Mouse (Mus musculus) kidney, embryonic 15.5 days (tissue): Measurements from ENCODE around the gene Cwc22. TPM values are rescaled to one million over a fixed set of nuclear protein-coding genes. Genes with fewer than 3 reads are reported as not detected.

Source experiments
- ATAC-seq: fragments of 200-750 bp; cut with Nextera tagmentation; replicated peaks from 2 replicates; pipeline ENCODE4 v1.8.0; 2017; ENCODE audit warnings: moderate TSS enrichment; ENCODE audit not compliant: low FRiP score
- H3K27ac ChIP-seq: fragments of 300-500 bp; sonication (generic); 2 replicates; pipeline ENCODE4 v1.5.1; 2015; ENCODE audit warnings: mild to moderate bottlenecking, inconsistent platforms
- H3K27me3 ChIP-seq: fragments of 300-500 bp; sonication (generic); 2 replicates; pipeline ENCODE4 v1.6.1; 2015; ENCODE audit warnings: inconsistent platforms
- H3K36me3 ChIP-seq: fragments of 300-500 bp; sonication (generic); 2 replicates; pipeline ENCODE4 v1.6.1; 2015; ENCODE audit warnings: inconsistent platforms
- H3K4me1 ChIP-seq: fragments of 300-500 bp; sonication (generic); 2 replicates; pipeline ENCODE4 v1.6.1; 2015; ENCODE audit warnings: inconsistent platforms
- H3K4me2 ChIP-seq: fragments of 300-500 bp; sonication (generic); 2 replicates; pipeline ENCODE4 v1.6.1; 2015; ENCODE audit warnings: moderate library complexity, mild to moderate bottlenecking, inconsistent platforms
- H3K4me3 ChIP-seq: fragments of 300-500 bp; sonication (generic); replicated peaks from 2 replicates; pipeline ENCODE4 v1.5.1; 2015; ENCODE audit warnings: mild to moderate bottlenecking, inconsistent platforms
- H3K9ac ChIP-seq: fragments of 300-500 bp; sonication (generic); 2 replicates; pipeline ENCODE4 v1.6.1; 2015; ENCODE audit warnings: mild to moderate bottlenecking, inconsistent platforms
- H3K9me3 ChIP-seq: fragments of 300-500 bp; sonication (generic); replicated peaks from 2 replicates; pipeline ENCODE4 v1.6.1; 2016; ENCODE audit warnings: inconsistent platforms
- WGBS: fragments of 180-500 bp; shearing (Covaris S2); methylation state at CpG from one replicate; pipeline ENCODE4 v1.1.7; 2015; ENCODE audit warnings: mixed read lengths; 5-methylcytosine and 5-hydroxymethylcytosine counted together
- polyA plus RNA-seq: library from polyadenylated mRNA; unstranded; fragments of >200 nt; fragmentation: Nextera tagmentation; extraction: Ambion mirVana; gene quantifications from 2 replicates; pipeline ENCODE4 v1.2.1, GENCODE M21; 2015

The Cwc22 gene
- polyA plus RNA-seq, 1 experiment from 2014 or later: 34.8 TPM

DNA sequence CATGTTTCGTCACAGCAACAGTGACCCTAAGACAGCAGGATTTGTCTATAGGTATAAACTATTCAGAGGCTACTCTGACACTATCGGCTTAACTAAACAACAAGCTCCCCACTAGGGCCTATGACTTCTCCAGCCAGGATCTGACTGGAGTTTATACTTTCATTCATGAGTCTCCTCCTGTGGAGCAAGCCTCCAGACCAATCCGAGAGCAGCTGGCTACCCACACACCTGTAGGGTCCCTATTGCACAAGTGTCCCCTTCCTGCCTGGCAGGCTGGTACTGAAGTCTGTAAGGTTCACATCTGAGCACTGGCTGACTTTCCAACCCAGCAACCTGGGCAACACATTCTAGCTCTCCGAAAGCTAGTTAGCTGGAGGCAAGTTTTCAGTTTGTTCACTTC lies 7.9 kb downstream of the Cwc22 start:
- 88% methylated on average over 4 of the region's 4 CpGs for WGBS
- Histone ChIP-seq H3K27me3 (no peaks in the 10 kb centered on the region), H3K36me3 (peaks cover 41% of the 10 kb centered on the region), H3K27ac (no peak overlapping the region), H3K9me3 (no peaks in the 10 kb centered on the region), H3K9ac (no peak overlapping the region), H3K4me3 (no peak overlapping the region), H3K4me1 (no peaks in the 10 kb centered on the region), H3K4me2 (no peak overlapping the region)
- ATAC-seq: no peak

DNA sequence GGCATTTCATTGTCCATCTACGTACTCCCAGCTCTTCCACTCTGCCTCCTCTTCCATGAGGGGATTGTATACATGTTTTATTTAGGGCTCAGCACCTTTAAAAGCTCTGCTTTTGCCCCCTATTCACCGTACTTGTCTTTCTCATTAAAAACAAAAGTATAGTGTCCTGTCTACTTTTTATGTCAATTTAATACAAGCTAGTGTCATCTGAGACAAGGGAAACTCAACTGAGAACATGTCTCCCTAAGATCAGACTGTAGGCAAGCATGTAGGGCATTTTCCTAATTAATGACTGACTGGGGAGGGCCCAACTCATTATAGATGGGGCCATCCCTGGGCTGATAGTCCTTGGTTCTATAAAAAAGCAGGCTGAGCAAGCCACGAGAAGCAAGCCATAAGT lies 8.4 kb downstream of the Cwc22 start:
- no peak for ATAC-seq

DNA sequence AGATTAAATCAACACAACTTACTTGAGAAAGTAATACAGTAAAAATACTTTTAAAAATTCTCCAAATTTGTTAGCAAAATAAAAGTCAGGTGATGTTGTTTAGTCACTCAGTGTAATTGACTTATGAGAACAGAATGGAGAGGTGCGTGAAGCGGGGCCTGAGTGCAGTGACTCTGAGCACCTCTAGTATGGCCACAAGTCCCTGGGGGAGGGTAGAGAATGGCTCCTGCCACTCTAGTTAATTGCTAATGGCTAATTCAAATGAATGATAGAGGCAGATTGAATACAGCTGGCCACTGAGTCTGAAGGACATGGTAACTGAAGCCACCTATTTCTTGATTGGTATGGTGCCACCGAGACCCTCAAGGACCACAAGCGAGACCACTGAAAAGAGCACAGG lies 12.0 kb downstream of the Cwc22 start:
- Histone ChIP-seq H3K27me3 (no peaks in the 10 kb centered on the region), H3K27ac (no peak overlapping the region), H3K4me1 (no peaks in the 10 kb centered on the region), H3K9me3 (no peaks in the 10 kb centered on the region), H3K9ac (no peak overlapping the region), H3K4me3 (no peak overlapping the region), H3K36me3 (peaks cover 72% of the 10 kb centered on the region), H3K4me2 (no peak overlapping the region)
- ATAC-seq: no peak
- WGBS: 91% methylated on average over 4 of the region's 4 CpGs

More for the DNA sequence above, 8.4 kb downstream of the Cwc22 start:
- peaks cover 45% of the 10 kb centered on the region for H3K36me3 ChIP-seq
- no peak overlapping the region for H3K4me2 ChIP-seq
- no peak overlapping the region for H3K4me3 ChIP-seq
- WGBS: 73% methylated on average over 3 of the region's 3 CpGs
- H3K9me3 ChIP-seq: no peaks in the 10 kb centered on the region
- H3K9ac ChIP-seq: no peak overlapping the region
- no peak overlapping the region for H3K27ac ChIP-seq
- H3K4me1 ChIP-seq: no peaks in the 10 kb centered on the region
- H3K27me3 ChIP-seq: no peaks in the 10 kb centered on the region

DNA sequence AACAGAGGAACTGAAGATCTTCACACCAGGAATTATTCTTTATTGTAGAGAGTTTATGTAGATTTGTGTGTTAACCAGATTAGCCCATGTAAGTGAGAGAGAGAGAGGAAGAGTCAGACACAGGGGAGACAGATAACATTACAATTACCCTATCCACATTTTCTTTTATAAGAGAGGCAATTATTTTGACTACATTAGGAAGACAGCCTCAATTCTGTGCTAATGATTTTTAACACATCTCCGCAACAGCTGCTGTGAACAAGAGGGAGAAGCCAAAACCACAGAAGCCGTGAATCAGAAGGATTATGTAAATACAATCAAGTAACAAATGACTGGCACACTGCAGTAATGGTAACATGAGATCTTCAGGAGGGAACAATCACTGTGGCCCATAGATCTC lies 12.5 kb downstream of the Cwc22 start:
- H3K4me3 ChIP-seq: no peak overlapping the region
- no peaks in the 10 kb centered on the region for H3K27me3 ChIP-seq
- H3K4me2 ChIP-seq: no peak overlapping the region
- H3K9ac ChIP-seq: no peak overlapping the region
- H3K27ac ChIP-seq: no peak overlapping the region
- H3K4me1 ChIP-seq: no peaks in the 10 kb centered on the region
- H3K36me3 ChIP-seq: peaks cover 77% of the 10 kb centered on the region
- 77% methylated on average over 2 of the region's 2 CpGs for WGBS
- H3K9me3 ChIP-seq: no peaks in the 10 kb centered on the region
- no peak for ATAC-seq

DNA sequence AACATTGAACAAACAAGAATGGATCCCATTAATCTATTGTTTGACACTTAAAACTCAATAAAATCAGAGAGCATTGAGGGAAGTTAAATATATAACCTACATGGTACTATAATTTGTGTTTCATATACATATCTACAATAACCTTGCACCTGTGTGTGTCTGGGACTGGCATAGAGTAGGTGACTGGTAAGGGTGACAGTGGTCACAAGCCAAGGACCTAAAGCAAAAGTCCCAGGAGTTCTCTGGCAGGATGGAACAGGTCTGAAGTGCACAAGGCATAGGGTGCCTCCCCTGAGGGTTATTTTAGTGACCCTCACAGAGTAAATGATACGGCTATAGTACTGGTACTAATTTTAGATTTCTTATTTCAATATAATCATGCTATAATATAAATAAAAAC lies 14.2 kb downstream of the Cwc22 start:
- Histone ChIP-seq H3K27ac (no peak overlapping the region), H3K4me2 (no peak overlapping the region), H3K4me1 (no peaks in the 10 kb centered on the region), H3K9me3 (no peaks in the 10 kb centered on the region), H3K9ac (no peak overlapping the region), H3K4me3 (no peak overlapping the region), H3K36me3 (peaks cover 90% of the 10 kb centered on the region), H3K27me3 (no peaks in the 10 kb centered on the region)
- no peak for ATAC-seq
- 92% methylated on average over 1 of the region's 1 CpGs for WGBS

DNA sequence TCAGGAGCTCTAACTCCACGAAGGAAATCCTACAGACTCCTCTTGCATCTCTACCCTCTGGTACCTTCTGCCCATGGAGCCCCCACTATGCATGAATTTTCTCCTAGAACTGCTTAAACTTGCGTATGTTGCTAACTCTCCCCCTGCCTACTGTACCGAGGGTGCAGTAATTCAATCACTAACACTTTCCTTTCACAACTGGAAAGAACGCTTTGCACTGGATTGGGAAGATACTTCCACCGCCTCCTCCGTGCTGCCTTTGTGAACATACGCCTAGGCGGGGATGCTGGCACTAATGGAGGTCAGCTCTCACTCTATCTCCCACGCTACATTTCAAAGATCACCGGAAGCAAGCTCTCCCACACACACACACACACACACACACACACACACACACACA lies 17.8 kb downstream of the Cwc22 start:
- ATAC-seq: no peak
- Histone ChIP-seq H3K9me3 (no peaks in the 10 kb centered on the region), H3K36me3 (peaks cover 86% of the 10 kb centered on the region), H3K4me3 (no peak overlapping the region), H3K27me3 (no peaks in the 10 kb centered on the region), H3K27ac (no peak overlapping the region), H3K4me2 (no peak overlapping the region), H3K4me1 (no peaks in the 10 kb centered on the region), H3K9ac (no peak overlapping the region)
- 93% methylated on average over 10 of the region's 10 CpGs for WGBS

DNA sequence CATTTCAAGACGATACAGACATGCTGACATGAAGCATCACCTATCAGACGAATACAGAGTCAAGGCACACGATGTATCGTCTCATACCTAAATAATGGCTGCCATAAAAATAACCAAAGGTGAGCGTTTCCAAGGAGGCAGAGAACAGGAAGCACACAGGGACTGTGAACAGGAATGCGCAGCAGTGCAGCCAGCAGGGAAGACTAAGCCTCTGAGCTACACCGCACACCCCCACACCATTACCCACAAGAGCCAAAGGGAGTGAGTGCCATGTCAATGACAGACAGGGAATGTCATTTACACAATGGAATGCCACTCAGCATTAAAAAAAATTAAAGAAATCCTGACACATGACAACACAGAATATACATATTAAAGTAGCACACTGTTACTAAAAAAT lies 19.7 kb downstream of the Cwc22 start:
- WGBS: 92% methylated on average over 7 of the region's 7 CpGs
- H3K9ac ChIP-seq: no peak overlapping the region
- H3K27me3 ChIP-seq: no peaks in the 10 kb centered on the region
- H3K27ac ChIP-seq: no peak overlapping the region
- no peaks in the 10 kb centered on the region for H3K4me1 ChIP-seq
- H3K4me3 ChIP-seq: no peak overlapping the region
- H3K4me2 ChIP-seq: no peak overlapping the region
- H3K36me3 ChIP-seq: peaks cover 77% of the 10 kb centered on the region
- no peak for ATAC-seq
- H3K9me3 ChIP-seq: no peaks in the 10 kb centered on the region

DNA sequence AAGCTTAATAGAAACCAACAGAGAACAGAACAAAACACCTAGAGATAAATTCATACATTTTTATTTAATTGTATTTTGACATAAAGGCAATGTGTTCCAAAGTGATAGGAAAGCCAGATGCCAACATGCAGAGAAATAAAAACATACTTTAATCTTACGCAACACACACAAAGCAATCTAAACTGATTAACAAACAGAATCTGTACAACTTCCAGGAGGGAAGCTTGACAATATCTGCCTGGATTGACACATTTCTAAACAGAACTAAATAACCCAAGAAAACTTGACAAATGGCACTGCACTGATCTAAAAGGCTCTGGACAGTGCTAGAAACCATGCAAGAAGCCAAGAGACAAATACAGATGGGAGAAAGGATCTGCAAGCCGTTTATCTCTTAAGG lies 20.2 kb downstream of the Cwc22 start:
- Histone ChIP-seq H3K27me3 (no peaks in the 10 kb centered on the region), H3K36me3 (peaks cover 76% of the 10 kb centered on the region), H3K9ac (no peak overlapping the region), H3K9me3 (no peaks in the 10 kb centered on the region), H3K4me1 (no peaks in the 10 kb centered on the region), H3K4me2 (no peak overlapping the region), H3K27ac (no peak overlapping the region), H3K4me3 (no peak overlapping the region)
- ATAC-seq: no peak
- 93% methylated on average over 2 of the region's 2 CpGs for WGBS

DNA sequence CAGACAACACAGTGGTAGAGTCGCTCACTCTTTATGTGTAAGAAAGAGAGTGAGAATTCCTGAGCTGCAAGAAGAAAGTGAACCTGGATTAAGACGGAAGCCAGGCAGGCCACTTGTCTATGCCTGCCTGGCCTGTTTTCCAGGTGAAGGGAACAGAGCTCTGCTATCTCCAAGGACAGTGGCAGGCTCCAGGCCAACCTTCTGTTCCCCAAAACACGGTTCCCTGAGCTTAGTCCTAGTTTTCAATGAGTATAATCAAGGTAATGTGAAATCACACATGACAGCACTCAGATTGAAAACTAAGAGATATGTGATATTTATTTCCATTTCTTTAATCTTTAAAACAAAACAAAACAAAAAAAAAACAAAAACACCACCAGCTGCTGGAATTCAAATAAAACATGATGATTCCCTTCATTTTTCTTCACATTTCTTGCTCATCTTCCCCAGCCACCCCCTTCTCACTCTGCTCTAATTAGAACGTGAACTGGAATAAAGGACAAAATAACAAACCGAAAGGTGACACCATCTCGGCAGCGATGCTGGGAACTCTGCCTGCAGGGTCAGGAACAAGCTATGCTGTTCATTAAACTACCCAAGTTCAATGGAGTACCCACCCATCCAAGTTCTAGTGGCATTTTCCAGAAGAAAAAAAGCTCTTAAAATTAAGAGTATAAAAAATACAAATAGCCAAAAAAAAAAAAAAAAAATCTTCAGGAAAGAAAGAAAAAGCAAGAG lies 20.8 kb downstream of the Cwc22 start:
- Histone ChIP-seq H3K4me3 (no peak overlapping the region), H3K27ac (no peak overlapping the region), H3K27me3 (no peaks in the 10 kb centered on the region), H3K9me3 (no peaks in the 10 kb centered on the region), H3K9ac (no peak overlapping the region), H3K36me3 (peaks cover 76% of the 10 kb centered on the region), H3K4me2 (no peak overlapping the region), H3K4me1 (no peaks in the 10 kb centered on the region)
- ATAC-seq: no peak
- WGBS: 62% methylated on average over 7 of the region's 7 CpGs

DNA sequence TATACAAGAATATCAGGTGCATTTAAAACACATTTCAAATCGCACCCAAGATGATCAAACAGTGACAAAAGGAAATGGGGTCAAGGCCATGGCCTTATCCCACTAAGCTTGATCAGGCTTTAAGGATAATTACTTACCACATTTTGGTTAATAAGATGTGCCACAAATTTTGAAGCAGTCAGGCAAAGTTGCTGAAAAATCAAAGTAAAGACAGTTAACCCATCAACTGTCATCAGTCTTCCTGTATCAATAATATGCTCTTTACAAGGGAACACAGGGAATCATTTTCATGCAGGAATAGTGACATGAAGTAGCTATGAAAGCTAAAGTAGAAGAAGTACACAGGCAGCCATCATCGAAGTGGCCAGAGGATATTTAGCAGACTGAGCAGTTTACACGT lies 22.2 kb downstream of the Cwc22 start:
- 94% methylated on average over 3 of the region's 3 CpGs for WGBS
- no peak for ATAC-seq
- H3K9me3 ChIP-seq: no peaks in the 10 kb centered on the region
- H3K27ac ChIP-seq: no peak overlapping the region
- H3K9ac ChIP-seq: no peak overlapping the region
- H3K27me3 ChIP-seq: no peaks in the 10 kb centered on the region
- no peaks in the 10 kb centered on the region for H3K4me1 ChIP-seq
- H3K4me3 ChIP-seq: no peak overlapping the region
- H3K36me3 ChIP-seq: peaks cover 70% of the 10 kb centered on the region
- no peak overlapping the region for H3K4me2 ChIP-seq

DNA sequence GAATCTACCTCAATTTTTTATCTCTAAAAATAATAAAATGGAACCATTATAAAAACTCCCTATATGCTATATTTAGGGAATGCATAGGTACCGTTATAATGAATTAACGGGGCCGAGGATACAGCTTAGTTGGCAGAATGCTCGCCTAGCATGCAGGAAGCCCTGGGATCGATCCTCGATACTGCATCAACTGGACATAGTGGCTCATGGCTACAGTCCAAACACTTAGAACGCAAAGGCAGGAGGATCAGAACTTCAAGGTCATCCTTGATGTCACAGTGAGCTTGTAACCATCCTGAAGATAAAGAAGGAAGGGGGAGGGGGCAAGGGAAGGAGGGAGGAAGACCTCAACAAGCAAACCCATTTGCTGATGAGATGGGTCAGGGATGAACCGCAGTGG lies 23.0 kb downstream of the Cwc22 start:
- 96% methylated on average over 8 of the region's 8 CpGs for WGBS
- H3K4me1 ChIP-seq: no peaks in the 10 kb centered on the region
- H3K4me3 ChIP-seq: no peak overlapping the region
- peaks cover 68% of the 10 kb centered on the region for H3K36me3 ChIP-seq
- no peak overlapping the region for H3K4me2 ChIP-seq
- ATAC-seq: no peak
- H3K27me3 ChIP-seq: no peaks in the 10 kb centered on the region
- no peak overlapping the region for H3K9ac ChIP-seq
- no peak overlapping the region for H3K27ac ChIP-seq
- no peaks in the 10 kb centered on the region for H3K9me3 ChIP-seq

DNA sequence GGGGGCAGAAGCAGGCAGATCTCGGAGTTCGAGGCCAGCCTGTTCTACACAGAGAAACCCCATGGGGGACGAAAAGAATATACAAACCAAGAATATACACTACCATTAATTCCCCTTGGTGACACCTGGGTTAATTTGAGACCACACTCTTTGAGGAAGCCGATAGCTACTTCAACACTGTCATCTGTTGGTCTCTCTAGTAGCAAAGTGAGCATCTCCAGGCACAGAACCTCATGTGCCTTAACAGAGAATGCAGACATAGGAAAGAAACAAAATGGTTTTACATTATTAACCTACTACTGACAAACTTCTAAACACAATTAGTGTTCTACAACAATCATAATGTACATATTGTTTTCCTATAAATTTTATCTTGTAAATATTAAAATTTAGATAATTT lies 24.9 kb downstream of the Cwc22 start:
- Histone ChIP-seq H3K9me3 (no peaks in the 10 kb centered on the region), H3K27me3 (no peaks in the 10 kb centered on the region), H3K4me3 (no peak overlapping the region), H3K4me1 (no peaks in the 10 kb centered on the region), H3K27ac (no peak overlapping the region), H3K4me2 (no peak overlapping the region), H3K9ac (no peak overlapping the region), H3K36me3 (peaks cover 67% of the 10 kb centered on the region)
- 87% methylated on average over 4 of the region's 4 CpGs for WGBS
- ATAC-seq: no peak

DNA sequence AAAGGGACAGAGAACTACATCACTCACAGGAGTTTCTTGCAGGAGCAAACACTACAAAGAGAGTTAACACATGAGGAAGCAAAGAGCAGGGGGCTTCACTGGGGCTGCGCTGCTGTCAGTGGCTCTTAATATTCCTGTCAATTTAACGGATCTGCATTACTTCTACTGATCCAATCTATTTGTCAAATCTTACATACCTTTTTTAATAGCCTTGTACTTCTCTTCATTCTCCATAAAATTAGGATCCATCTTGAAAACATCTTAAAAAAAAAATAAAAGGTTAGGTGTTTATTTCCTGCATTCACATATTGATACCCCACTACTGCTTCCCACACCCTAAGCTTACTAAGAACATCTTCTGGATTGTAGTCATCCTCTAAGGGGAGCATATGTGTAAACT lies 25.6 kb downstream of the Cwc22 start:
- H3K9ac ChIP-seq: no peak overlapping the region
- H3K4me2 ChIP-seq: no peak overlapping the region
- H3K4me3 ChIP-seq: no peak overlapping the region
- no peaks in the 10 kb centered on the region for H3K4me1 ChIP-seq
- no peak overlapping the region for H3K27ac ChIP-seq
- H3K36me3 ChIP-seq: peaks cover 69% of the 10 kb centered on the region
- no peak for ATAC-seq
- no peaks in the 10 kb centered on the region for H3K27me3 ChIP-seq
- H3K9me3 ChIP-seq: no peaks in the 10 kb centered on the region
- 93% methylated on average over 2 of the region's 2 CpGs for WGBS
